Mouse (Mus musculus): ENCODE data around the gene Eif4ebp2. TPM values are rescaled to one million over a fixed set of nuclear protein-coding genes. Genes with fewer than 3 reads are reported as not detected.

Eif4ebp2 gene
- polyA plus RNA-seq, 1 experiment from 2014 or later = 46.9 TPM

GRCm38 (mm10) chr10:61410193-61410592, 42.3 kb downstream of the Eif4ebp2 start:
- whole genome bisulfite sequencing = 36% methylated on average over 9 of the region's 9 CpGs
- H3K4me1 ChIP-seq (ENCODE audit: control insufficient read depth, insufficient read depth, low read length) = no peaks in the 10 kb centered on the region
- no peaks in the 10 kb centered on the region for H3K36me3 ChIP-seq (ENCODE audit: control insufficient read depth, insufficient read depth, low read length)

GRCm38 (mm10) chr10:61409776-61410175, 42.7 kb downstream of the Eif4ebp2 start:
- Histone ChIP-seq H3K27ac (replicated peaks; ENCODE audit: low read depth, low read length) (no peak overlapping the region), H3K4me1 (ENCODE audit: control insufficient read depth, insufficient read depth, low read length) (no peaks in the 10 kb centered on the region), H3K36me3 (ENCODE audit: control insufficient read depth, insufficient read depth, low read length) (no peaks in the 10 kb centered on the region), H3K4me3 (ENCODE audit: low read depth, low read length) (no peak overlapping the region), H3K9me3 (ENCODE audit: control insufficient read depth, low read length) (no peaks in the 10 kb centered on the region), H3K9ac (ENCODE audit: low read depth, low read length) (no peak overlapping the region), H3K4me2 (ENCODE audit: low read depth, low read length) (no peak overlapping the region), H3K27me3 (replicated peaks; ENCODE audit: control insufficient read depth, insufficient read depth, low read length) (0 out of 2 replicates have a peak, but pooled peaks cover 10% of the 10 kb centered on the region)
- ATAC-seq (ENCODE audit: low read depth) (no peak), DNase-seq (ENCODE audit: low spot score) (no peak)
- WGBS = 9% methylated on average over 4 of the region's 4 CpGs

More at GRCm38 (mm10) chr10:61410193-61410592, 42.3 kb downstream of the Eif4ebp2 start:
- Histone ChIP-seq H3K27me3 (replicated peaks; ENCODE audit: control insufficient read depth, insufficient read depth, low read length) (0 out of 2 replicates have a peak, but pooled peaks cover 12% of the 10 kb centered on the region), H3K4me3 (ENCODE audit: low read depth, low read length) (no peak overlapping the region), H3K9me3 (ENCODE audit: control insufficient read depth, low read length) (no peaks in the 10 kb centered on the region), H3K9ac (ENCODE audit: low read depth, low read length) (no peak overlapping the region), H3K27ac (replicated peaks; ENCODE audit: low read depth, low read length) (no peak overlapping the region), H3K4me2 (ENCODE audit: low read depth, low read length) (no peak overlapping the region)
- ATAC-seq (ENCODE audit: low read depth) = no peak
- DNase-seq (ENCODE audit: low spot score) = no peak

- H3K9me3 ChIP-seq (ENCODE audit: control insufficient read depth, low read length) = no peaks in the 10 kb centered on the region
- no peaks in the 10 kb centered on the region for H3K4me1 ChIP-seq (ENCODE audit: control insufficient read depth, insufficient read depth, low read length)
- 0 out of 2 replicates have a peak, but pooled peaks cover 9% of the 10 kb centered on the region for H3K27me3 ChIP-seq (replicated peaks; ENCODE audit: control insufficient read depth, insufficient read depth, low read length)
- no peaks in the 10 kb centered on the region for H3K36me3 ChIP-seq (ENCODE audit: control insufficient read depth, insufficient read depth, low read length)
- 10% methylated on average over 10 of the region's 10 CpGs for WGBS
- ATAC-seq (ENCODE audit: low read depth) = no peak
- H3K27ac ChIP-seq (replicated peaks; ENCODE audit: low read depth, low read length) = no peak overlapping the region
- H3K4me2 ChIP-seq (ENCODE audit: low read depth, low read length) = no peak overlapping the region
- H3K9ac ChIP-seq (ENCODE audit: low read depth, low read length) = no peak overlapping the region
- no peak for DNase-seq (ENCODE audit: low spot score)
- H3K4me3 ChIP-seq (ENCODE audit: low read depth, low read length) = no peak overlapping the region
Measured at GRCm38 (mm10) chr10:61405958-61406357, 46.5 kb downstream of the Eif4ebp2 start.

- WGBS = 86% methylated on average over 2 of the region's 2 CpGs
- Histone ChIP-seq H3K9ac (ENCODE audit: low read depth, low read length) (no peak overlapping the region), H3K27ac (replicated peaks; ENCODE audit: low read depth, low read length) (no peak overlapping the region), H3K9me3 (ENCODE audit: control insufficient read depth, low read length) (no peaks in the 10 kb centered on the region), H3K27me3 (replicated peaks; ENCODE audit: control insufficient read depth, insufficient read depth, low read length) (0 out of 2 replicates have a peak, but pooled peaks cover 9% of the 10 kb centered on the region), H3K36me3 (ENCODE audit: control insufficient read depth, insufficient read depth, low read length) (no peaks in the 10 kb centered on the region), H3K4me3 (ENCODE audit: low read depth, low read length) (no peak overlapping the region), H3K4me1 (ENCODE audit: control insufficient read depth, insufficient read depth, low read length) (no peaks in the 10 kb centered on the region), H3K4me2 (ENCODE audit: low read depth, low read length) (no peak overlapping the region)
- DNase-seq (ENCODE audit: low spot score) (no peak), ATAC-seq (ENCODE audit: low read depth) (no peak)
Measured at GRCm38 (mm10) chr10:61402911-61403310, 49.5 kb downstream of the Eif4ebp2 start.

- ATAC-seq (ENCODE audit: low read depth) (no peak), DNase-seq (ENCODE audit: low spot score) (no peak)
- Histone ChIP-seq H3K36me3 (ENCODE audit: control insufficient read depth, insufficient read depth, low read length) (no peaks in the 10 kb centered on the region), H3K27ac (replicated peaks; ENCODE audit: low read depth, low read length) (no peak overlapping the region), H3K4me2 (ENCODE audit: low read depth, low read length) (no peak overlapping the region), H3K9me3 (ENCODE audit: control insufficient read depth, low read length) (no peaks in the 10 kb centered on the region), H3K4me1 (ENCODE audit: control insufficient read depth, insufficient read depth, low read length) (no peaks in the 10 kb centered on the region), H3K4me3 (ENCODE audit: low read depth, low read length) (no peak overlapping the region), H3K9ac (ENCODE audit: low read depth, low read length) (no peak overlapping the region), H3K27me3 (replicated peaks; ENCODE audit: control insufficient read depth, insufficient read depth, low read length) (0 out of 2 replicates have a peak, but pooled peaks cover 9% of the 10 kb centered on the region)
- whole genome bisulfite sequencing = 72% methylated on average over 5 of the region's 5 CpGs
Measured at GRCm38 (mm10) chr10:61402480-61402879, 50.0 kb downstream of the Eif4ebp2 start.

DNA sequence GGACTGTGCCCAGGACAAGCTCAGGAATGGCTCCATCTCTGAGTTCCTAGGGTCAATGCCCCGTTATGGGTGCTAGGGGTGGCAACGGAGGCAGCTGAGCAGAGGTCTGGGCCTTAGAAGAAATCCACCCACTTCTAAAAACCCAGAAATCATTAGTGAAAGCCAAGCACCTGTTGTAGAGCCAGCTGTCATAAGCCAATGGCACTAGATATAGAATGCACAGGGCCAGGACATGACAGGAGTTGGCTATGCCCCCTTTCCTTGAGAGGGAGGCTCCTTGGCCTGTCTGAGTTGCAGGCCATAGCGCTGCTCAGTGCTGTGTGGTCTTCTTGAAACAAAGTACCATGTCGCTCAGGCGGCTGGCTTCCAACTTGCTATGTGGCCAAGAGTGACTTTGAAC, 52.1 kb downstream of the Eif4ebp2 start:
- 0 out of 2 replicates have a peak, but pooled peaks cover under 1% of the 10 kb centered on the region for H3K27me3 ChIP-seq (replicated peaks; ENCODE audit: control insufficient read depth, insufficient read depth, low read length)
- 83% methylated on average over 5 of the region's 5 CpGs for WGBS
- no peak for DNase-seq (ENCODE audit: low spot score)
- no peak for ATAC-seq (ENCODE audit: low read depth)
- no peak overlapping the region for H3K9ac ChIP-seq (ENCODE audit: low read depth, low read length)
- H3K36me3 ChIP-seq (ENCODE audit: control insufficient read depth, insufficient read depth, low read length) = no peaks in the 10 kb centered on the region
- H3K27ac ChIP-seq (replicated peaks; ENCODE audit: low read depth, low read length) = no peak overlapping the region
- H3K4me1 ChIP-seq (ENCODE audit: control insufficient read depth, insufficient read depth, low read length) = no peaks in the 10 kb centered on the region
- H3K4me2 ChIP-seq (ENCODE audit: low read depth, low read length) = no peak overlapping the region
- no peaks in the 10 kb centered on the region for H3K9me3 ChIP-seq (ENCODE audit: control insufficient read depth, low read length)
- H3K4me3 ChIP-seq (ENCODE audit: low read depth, low read length) = no peak overlapping the region

GRCm38 (mm10) chr10:61399156-61399734, 53.2 kb downstream of the Eif4ebp2 start:
- Histone ChIP-seq H3K27me3 (replicated peaks; ENCODE audit: control insufficient read depth, insufficient read depth, low read length) (no peaks in the 10 kb centered on the region), H3K9ac (ENCODE audit: low read depth, low read length) (no peak overlapping the region), H3K4me1 (ENCODE audit: control insufficient read depth, insufficient read depth, low read length) (no peaks in the 10 kb centered on the region), H3K4me3 (ENCODE audit: low read depth, low read length) (no peak overlapping the region), H3K36me3 (ENCODE audit: control insufficient read depth, insufficient read depth, low read length) (no peaks in the 10 kb centered on the region), H3K4me2 (ENCODE audit: low read depth, low read length) (no peak overlapping the region), H3K27ac (replicated peaks; ENCODE audit: low read depth, low read length) (no peak overlapping the region), H3K9me3 (ENCODE audit: control insufficient read depth, low read length) (no peaks in the 10 kb centered on the region)
- 25% methylated on average over 13 of the region's 13 CpGs for WGBS
- ATAC-seq (ENCODE audit: low read depth) = peak; percentile 80
- DNase-seq (ENCODE audit: low spot score) = peak; percentile 90

- H3K36me3 ChIP-seq (ENCODE audit: control insufficient read depth, insufficient read depth, low read length) = no peaks in the 10 kb centered on the region
- WGBS = 51% methylated on average over 3 of the region's 3 CpGs
- no peaks in the 10 kb centered on the region for H3K27me3 ChIP-seq (replicated peaks; ENCODE audit: control insufficient read depth, insufficient read depth, low read length)
- no peak for DNase-seq (ENCODE audit: low spot score)
- ATAC-seq (ENCODE audit: low read depth) = no peak
- no peaks in the 10 kb centered on the region for H3K4me1 ChIP-seq (ENCODE audit: control insufficient read depth, insufficient read depth, low read length)
- 0 out of 2 replicates have a peak overlapping the region, but pooled peaks have one; percentile 25 for H3K9ac ChIP-seq (ENCODE audit: low read depth, low read length)
- H3K27ac ChIP-seq (replicated peaks; ENCODE audit: low read depth, low read length) = no peak overlapping the region
- no peak overlapping the region for H3K4me3 ChIP-seq (ENCODE audit: low read depth, low read length)
- no peaks in the 10 kb centered on the region for H3K9me3 ChIP-seq (ENCODE audit: control insufficient read depth, low read length)
- no peak overlapping the region for H3K4me2 ChIP-seq (ENCODE audit: low read depth, low read length)
Measured at GRCm38 (mm10) chr10:61398125-61398524, 54.3 kb downstream of the Eif4ebp2 start.
